Mouse (Mus musculus) embryonic facial prominence, embryonic 15.5 days (tissue): ENCODE measurements around the gene Pofut1. TPM values are rescaled to one million over a fixed set of nuclear protein-coding genes. Genes with fewer than 3 reads are reported as not detected.
"Not testable (repeated sequence)": the region's sequence is repeated elsewhere in the genome, so short reads cannot be mapped to it uniquely, and the experiment has no call there.

ENCODE experiments used
- ATAC-seq: fragments of 200-750 bp; cut with Nextera tagmentation; 2 replicates; pipeline ENCODE4 v1.8.0; 2017; ENCODE audit warnings: low read depth, moderate TSS enrichment; ENCODE audit not compliant: insufficient number of reproducible peaks, low FRiP score, low TSS enrichment
- H3K27ac ChIP-seq: fragments of 300-500 bp; sonication (generic); replicated peaks from 2 replicates; pipeline ENCODE4 v1.5.1; 2015; ENCODE audit warnings: mild to moderate bottlenecking, inconsistent platforms
- H3K27me3 ChIP-seq: fragments of 300-500 bp; sonication (generic); 2 replicates; pipeline ENCODE4 v1.6.1; 2015; ENCODE audit warnings: inconsistent platforms
- H3K36me3 ChIP-seq: fragments of 300-500 bp; sonication (generic); 2 replicates; pipeline ENCODE4 v1.6.1; 2015; ENCODE audit warnings: mild to moderate bottlenecking, inconsistent platforms
- H3K4me1 ChIP-seq: fragments of 300-500 bp; sonication (generic); 2 replicates; pipeline ENCODE4 v1.6.1; 2015; ENCODE audit warnings: inconsistent platforms
- H3K4me2 ChIP-seq: fragments of 300-500 bp; sonication (generic); replicated peaks from 2 replicates; pipeline ENCODE4 v1.6.1; 2015; ENCODE audit warnings: mild to moderate bottlenecking, inconsistent platforms
- H3K4me3 ChIP-seq: fragments of 300-500 bp; sonication (generic); replicated peaks from 2 replicates; pipeline ENCODE4 v1.5.1; 2015; ENCODE audit warnings: mild to moderate bottlenecking, inconsistent platforms
- H3K9ac ChIP-seq: fragments of 300-500 bp; sonication (generic); 2 replicates; pipeline ENCODE4 v1.6.1; 2015; ENCODE audit warnings: inconsistent platforms
- H3K9me3 ChIP-seq: fragments of 300-500 bp; sonication (generic); replicated peaks from 2 replicates; pipeline ENCODE4 v1.6.1; 2016; ENCODE audit warnings: inconsistent platforms
- WGBS: fragments of 180-500 bp; shearing (Covaris S2); methylation state at CpG from one replicate; pipeline ENCODE4 v1.1.7; 2015; 5-methylcytosine and 5-hydroxymethylcytosine counted together
- polyA plus RNA-seq: library from polyadenylated mRNA; unstranded; fragments of >200 nt; fragmentation: Nextera tagmentation; extraction: Ambion mirVana; gene quantifications from 2 replicates; pipeline ENCODE4 v1.2.1, GENCODE M21; 2015

Pofut1 gene
- polyA plus RNA-seq, 1 experiment from 2014 or later: 8.1 TPM

DNA sequence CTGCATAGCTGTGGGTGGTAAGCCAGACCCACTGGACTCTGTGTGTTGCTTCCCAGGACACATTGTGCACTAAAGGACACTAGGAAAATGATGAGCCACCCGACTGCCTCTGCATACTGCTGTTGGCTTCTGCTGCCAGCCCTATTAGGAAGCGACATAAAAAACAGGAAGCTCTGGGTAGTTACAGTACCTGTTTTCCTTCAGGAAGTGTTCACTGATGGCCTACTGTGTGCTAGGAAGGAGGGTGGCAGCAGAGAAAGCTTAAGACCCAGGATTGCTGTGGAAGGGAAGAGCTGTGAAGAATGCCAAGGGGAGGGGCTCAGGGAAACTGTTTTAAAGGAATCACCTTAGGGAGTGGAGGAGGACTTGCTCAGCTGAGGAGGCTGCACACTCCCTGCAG lies 26.0 kb downstream of the Pofut1 start:
- 0 out of 2 replicates have a peak, but pooled peaks cover 5% of the 10 kb centered on the region for H3K4me1 ChIP-seq
- no peaks in the 10 kb centered on the region for H3K9me3 ChIP-seq
- no peak overlapping the region for H3K27ac ChIP-seq
- no peak for ATAC-seq
- H3K36me3 ChIP-seq: peaks cover 47% of the 10 kb centered on the region
- WGBS: 82% methylated on average over 2 of the region's 2 CpGs
- no peak overlapping the region for H3K9ac ChIP-seq
- H3K4me2 ChIP-seq: no peak overlapping the region
- no peaks in the 10 kb centered on the region for H3K27me3 ChIP-seq
- H3K4me3 ChIP-seq: no peak overlapping the region

GRCm38 (mm10) chr2:153270231-153270915 lies 29.0 kb downstream of the Pofut1 start:
- not testable (repeated sequence) for ATAC-seq, H3K4me1 ChIP-seq, H3K27ac ChIP-seq, H3K4me2 ChIP-seq, H3K9me3 ChIP-seq, H3K4me3 ChIP-seq, H3K27me3 ChIP-seq, H3K9ac ChIP-seq
- WGBS: 64% methylated on average over 8 of the region's 8 CpGs
- peaks cover 22% of the 10 kb centered on the region for H3K36me3 ChIP-seq

DNA sequence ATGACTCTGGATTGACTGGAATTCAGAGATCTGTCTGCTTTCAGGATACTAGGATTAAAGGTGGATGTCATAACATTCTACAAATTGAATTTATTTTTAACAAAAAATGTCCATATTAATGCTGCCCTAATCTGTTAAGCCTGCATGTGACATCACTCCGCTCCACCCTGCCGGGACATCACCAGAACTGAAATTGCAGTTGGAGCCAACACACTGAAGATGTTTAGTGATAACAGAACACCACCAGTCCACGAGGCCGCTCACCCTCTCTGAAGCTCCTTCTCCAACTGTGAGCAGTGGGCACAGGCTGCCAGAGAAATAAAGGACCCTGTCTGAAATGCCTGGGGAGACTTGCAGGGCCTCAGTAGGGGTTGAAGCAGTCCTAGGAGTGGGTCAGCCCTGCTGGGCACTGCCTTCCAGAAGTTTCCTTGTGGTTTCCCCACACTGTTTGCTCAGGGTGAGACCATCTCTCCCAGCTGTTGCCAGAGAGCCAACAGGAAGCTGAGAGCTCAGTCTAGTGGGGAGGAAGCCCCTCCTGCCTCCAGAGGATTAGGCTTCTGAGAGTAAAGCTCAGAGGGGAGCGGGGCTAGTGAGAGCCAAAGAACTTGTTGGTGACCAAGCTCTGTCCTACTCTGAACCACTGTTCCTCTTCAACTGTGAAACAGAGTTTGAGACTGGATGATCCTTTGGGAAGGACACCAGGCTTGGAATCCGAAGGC lies 33.0 kb downstream of the Pofut1 start:
- H3K27ac ChIP-seq, H3K36me3 ChIP-seq, H3K4me1 ChIP-seq, H3K4me2 ChIP-seq, H3K9me3 ChIP-seq, H3K9ac ChIP-seq, ATAC-seq, H3K4me3 ChIP-seq, H3K27me3 ChIP-seq: not testable (repeated sequence)
- WGBS: 60% methylated on average over 6 of the region's 6 CpGs

- H3K4me1 ChIP-seq: 0 out of 2 replicates have a peak, but pooled peaks cover 7% of the 10 kb centered on the region
- no peaks in the 10 kb centered on the region for H3K36me3 ChIP-seq
- WGBS: 75% methylated on average over 6 of the region's 6 CpGs
- H3K27me3 ChIP-seq: no peaks in the 10 kb centered on the region
- no peak for ATAC-seq
- no peaks in the 10 kb centered on the region for H3K9me3 ChIP-seq
- H3K4me3 ChIP-seq: no peak overlapping the region
- H3K27ac ChIP-seq: no peak overlapping the region
- H3K4me2 ChIP-seq: no peak overlapping the region
- H3K9ac ChIP-seq: no peak overlapping the region
Measured at GRCm38 (mm10) chr2:153274919-153275247, 33.5 kb downstream of the Pofut1 start.

- 74% methylated on average over 3 of the region's 3 CpGs for WGBS
- not testable (repeated sequence) for H3K36me3 ChIP-seq, H3K27ac ChIP-seq, ATAC-seq, H3K4me3 ChIP-seq, H3K9me3 ChIP-seq, H3K9ac ChIP-seq, H3K4me1 ChIP-seq, H3K4me2 ChIP-seq, H3K27me3 ChIP-seq
Measured at GRCm38 (mm10) chr2:153275577-153275976, 34.2 kb downstream of the Pofut1 start.

DNA sequence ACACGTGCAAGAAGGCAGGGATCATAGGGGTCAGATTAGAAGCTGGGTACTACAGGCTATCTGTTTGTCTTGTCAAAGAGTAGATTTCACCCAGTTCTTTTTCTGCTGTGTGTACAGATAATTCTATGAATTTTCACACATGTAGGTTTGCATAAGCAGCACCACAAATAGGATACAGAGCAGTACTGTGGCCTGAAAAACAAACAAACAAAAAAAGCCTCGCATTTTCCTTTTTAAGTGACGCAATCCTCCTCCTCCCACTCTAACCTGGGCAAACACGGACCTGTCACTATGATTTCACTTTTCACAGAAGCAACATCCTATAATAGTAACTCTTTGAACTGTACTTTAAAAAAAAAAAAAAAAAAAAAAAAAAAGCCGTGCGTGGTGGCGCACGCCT lies 35.1 kb downstream of the Pofut1 start:
- Histone ChIP-seq H3K4me3 (no peak overlapping the region), H3K36me3 (no peaks in the 10 kb centered on the region), H3K9me3 (no peaks in the 10 kb centered on the region), H3K4me2 (no peak overlapping the region), H3K27me3 (no peaks in the 10 kb centered on the region), H3K4me1 (0 out of 2 replicates have a peak, but pooled peaks cover 5% of the 10 kb centered on the region), H3K9ac (no peak overlapping the region), H3K27ac (no peak overlapping the region)
- 89% methylated on average over 8 of the region's 8 CpGs for WGBS
- ATAC-seq: no peak

DNA sequence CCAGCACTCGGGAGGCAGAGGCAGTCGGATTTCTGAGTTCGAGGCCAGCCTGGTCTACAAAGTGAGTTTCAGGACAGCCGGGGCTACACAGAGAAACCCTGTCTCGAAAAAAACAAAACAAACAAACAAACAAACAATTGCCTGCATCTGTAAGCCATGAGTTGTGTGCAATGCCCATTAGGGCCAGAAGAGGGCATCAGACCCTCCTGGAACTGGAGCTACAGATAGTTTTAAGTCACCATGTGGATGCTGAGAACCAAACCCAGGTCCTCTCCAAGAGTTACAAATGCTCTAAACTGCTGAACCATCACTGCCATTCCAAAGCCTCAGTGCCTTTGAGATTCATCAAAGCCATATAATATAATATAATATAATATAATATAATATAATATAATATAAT lies 35.5 kb downstream of the Pofut1 start:
- not testable (repeated sequence) for H3K4me2 ChIP-seq, H3K27me3 ChIP-seq, H3K27ac ChIP-seq, H3K9me3 ChIP-seq, H3K9ac ChIP-seq, H3K4me1 ChIP-seq, H3K36me3 ChIP-seq, ATAC-seq, H3K4me3 ChIP-seq
- WGBS: 90% methylated on average over 5 of the region's 5 CpGs

DNA sequence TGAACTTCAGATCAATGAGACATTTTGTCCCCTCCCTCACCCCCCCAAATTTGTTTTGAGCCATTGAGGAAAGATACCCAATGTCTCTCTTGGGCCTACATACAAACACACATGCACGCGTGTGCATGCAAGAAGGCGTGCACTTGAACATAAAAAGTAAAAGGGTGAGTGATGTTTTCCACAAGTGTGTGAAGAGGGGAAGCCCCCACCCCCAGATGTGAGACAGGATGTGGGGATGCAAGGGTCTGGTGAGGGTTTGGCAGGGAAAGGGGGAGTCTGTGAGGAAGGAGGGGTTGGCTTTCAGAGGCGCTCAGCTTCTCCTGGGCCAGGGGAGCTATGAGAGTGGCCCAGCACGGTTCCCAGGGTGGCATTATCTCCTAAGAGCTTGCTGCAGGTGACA lies 37.0 kb downstream of the Pofut1 start:
- WGBS: 82% methylated on average over 5 of the region's 5 CpGs

GRCm38 (mm10) chr2:153283919-153284318 lies 42.6 kb downstream of the Pofut1 start:
- H3K9me3 ChIP-seq: no peaks in the 10 kb centered on the region
- H3K4me2 ChIP-seq: no peak overlapping the region
- WGBS: 85% methylated on average over 6 of the region's 6 CpGs
- H3K36me3 ChIP-seq: no peaks in the 10 kb centered on the region
- H3K4me1 ChIP-seq: no peaks in the 10 kb centered on the region
- H3K27ac ChIP-seq: no peak overlapping the region
- no peak for ATAC-seq
- no peaks in the 10 kb centered on the region for H3K27me3 ChIP-seq
- no peak overlapping the region for H3K4me3 ChIP-seq
- no peak overlapping the region for H3K9ac ChIP-seq

More for the DNA sequence above, 37.0 kb downstream of the Pofut1 start:
- no peak for ATAC-seq
- no peaks in the 10 kb centered on the region for H3K27me3 ChIP-seq
- H3K4me1 ChIP-seq: 0 out of 2 replicates have a peak, but pooled peaks cover under 1% of the 10 kb centered on the region
- no peak overlapping the region for H3K27ac ChIP-seq
- H3K36me3 ChIP-seq: no peaks in the 10 kb centered on the region
- H3K4me3 ChIP-seq: no peak overlapping the region
- H3K9ac ChIP-seq: no peak overlapping the region
- H3K9me3 ChIP-seq: no peaks in the 10 kb centered on the region
- H3K4me2 ChIP-seq: no peak overlapping the region

DNA sequence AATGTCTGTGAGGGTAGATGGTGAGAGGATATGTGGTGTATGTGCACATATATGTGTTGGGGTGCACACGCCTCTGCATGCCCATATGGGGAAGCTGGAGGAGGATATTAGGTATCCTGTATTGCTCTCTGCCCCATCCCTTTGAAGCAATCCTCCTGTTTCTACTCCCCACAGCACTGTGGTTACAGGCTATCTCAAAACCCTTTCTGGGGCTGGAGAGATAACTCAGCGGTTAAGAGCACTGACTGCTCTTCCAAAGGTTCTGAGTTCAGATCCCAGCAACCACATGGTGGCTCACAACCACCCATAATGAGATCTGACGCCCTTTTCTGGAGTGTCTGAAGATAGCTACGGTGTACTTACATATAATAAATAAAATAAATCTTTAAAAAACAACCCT lies 45.2 kb downstream of the Pofut1 start:
- no peak overlapping the region for H3K9ac ChIP-seq
- peaks cover 8% of the 10 kb centered on the region; the same call in 1 of the 2 replicates for H3K4me1 ChIP-seq
- H3K4me2 ChIP-seq: no peak overlapping the region
- no peaks in the 10 kb centered on the region for H3K36me3 ChIP-seq
- no peak for ATAC-seq
- no peaks in the 10 kb centered on the region for H3K27me3 ChIP-seq
- 82% methylated on average over 4 of the region's 4 CpGs for WGBS
- H3K9me3 ChIP-seq: no peaks in the 10 kb centered on the region
- no peak overlapping the region for H3K4me3 ChIP-seq
- H3K27ac ChIP-seq: no peak overlapping the region

DNA sequence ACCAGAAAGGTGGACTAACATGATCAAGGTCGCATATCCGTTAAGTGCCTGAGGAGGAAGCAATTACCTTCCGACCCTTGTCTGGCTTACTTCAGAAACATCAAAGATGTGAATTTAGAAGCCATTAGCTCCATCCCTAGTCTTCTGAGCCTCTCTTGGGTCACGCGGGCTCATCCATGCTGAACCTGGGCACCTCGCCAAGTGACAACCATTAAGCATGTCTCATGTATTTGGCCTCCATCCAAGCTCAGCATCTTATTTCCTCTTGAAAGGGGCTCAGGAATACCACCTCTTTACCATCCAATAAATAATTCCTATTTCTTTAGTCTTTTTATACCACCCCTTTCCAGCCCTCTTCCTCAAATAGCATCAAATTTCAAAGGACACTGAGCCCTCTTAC lies 46.5 kb downstream of the Pofut1 start:
- H3K4me1 ChIP-seq: peaks cover 18% of the 10 kb centered on the region
- no peak overlapping the region for H3K27ac ChIP-seq
- WGBS: 26% methylated on average over 6 of the region's 6 CpGs
- H3K4me2 ChIP-seq: no peak overlapping the region
- no peak overlapping the region for H3K9ac ChIP-seq
- H3K27me3 ChIP-seq: no peaks in the 10 kb centered on the region
- no peak overlapping the region for H3K4me3 ChIP-seq
- no peaks in the 10 kb centered on the region for H3K9me3 ChIP-seq
- ATAC-seq: no peak
- H3K36me3 ChIP-seq: no peaks in the 10 kb centered on the region
